Mouse (Mus musculus) kidney, embryonic 15.5 days (tissue): Measurements from ENCODE around the gene Ccdc86. TPM values are rescaled to one million over a fixed set of nuclear protein-coding genes. Genes with fewer than 3 reads are reported as not detected.

Experiments used
- ATAC-seq: fragments of 200-750 bp; cut with Nextera tagmentation; replicated peaks from 2 replicates; pipeline ENCODE4 v1.8.0; 2017; ENCODE audit warnings: moderate TSS enrichment; ENCODE audit not compliant: low FRiP score
- H3K27ac ChIP-seq: fragments of 300-500 bp; sonication (generic); 2 replicates; pipeline ENCODE4 v1.5.1; 2015; ENCODE audit warnings: mild to moderate bottlenecking, inconsistent platforms
- H3K27me3 ChIP-seq: fragments of 300-500 bp; sonication (generic); 2 replicates; pipeline ENCODE4 v1.6.1; 2015; ENCODE audit warnings: inconsistent platforms
- H3K36me3 ChIP-seq: fragments of 300-500 bp; sonication (generic); 2 replicates; pipeline ENCODE4 v1.6.1; 2015; ENCODE audit warnings: inconsistent platforms
- H3K4me1 ChIP-seq: fragments of 300-500 bp; sonication (generic); 2 replicates; pipeline ENCODE4 v1.6.1; 2015; ENCODE audit warnings: inconsistent platforms
- H3K4me2 ChIP-seq: fragments of 300-500 bp; sonication (generic); 2 replicates; pipeline ENCODE4 v1.6.1; 2015; ENCODE audit warnings: moderate library complexity, mild to moderate bottlenecking, inconsistent platforms
- H3K4me3 ChIP-seq: fragments of 300-500 bp; sonication (generic); replicated peaks from 2 replicates; pipeline ENCODE4 v1.5.1; 2015; ENCODE audit warnings: mild to moderate bottlenecking, inconsistent platforms
- H3K9ac ChIP-seq: fragments of 300-500 bp; sonication (generic); 2 replicates; pipeline ENCODE4 v1.6.1; 2015; ENCODE audit warnings: mild to moderate bottlenecking, inconsistent platforms
- H3K9me3 ChIP-seq: fragments of 300-500 bp; sonication (generic); replicated peaks from 2 replicates; pipeline ENCODE4 v1.6.1; 2016; ENCODE audit warnings: inconsistent platforms
- WGBS: fragments of 180-500 bp; shearing (Covaris S2); methylation state at CpG from one replicate; pipeline ENCODE4 v1.1.7; 2015; ENCODE audit warnings: mixed read lengths; 5-methylcytosine and 5-hydroxymethylcytosine counted together
- polyA plus RNA-seq: library from polyadenylated mRNA; unstranded; fragments of >200 nt; fragmentation: Nextera tagmentation; extraction: Ambion mirVana; gene quantifications from 2 replicates; pipeline ENCODE4 v1.2.1, GENCODE M21; 2015

Ccdc86 gene
- polyA plus RNA-seq, 1 experiment from 2014 or later, result 33.4 TPM

DNA sequence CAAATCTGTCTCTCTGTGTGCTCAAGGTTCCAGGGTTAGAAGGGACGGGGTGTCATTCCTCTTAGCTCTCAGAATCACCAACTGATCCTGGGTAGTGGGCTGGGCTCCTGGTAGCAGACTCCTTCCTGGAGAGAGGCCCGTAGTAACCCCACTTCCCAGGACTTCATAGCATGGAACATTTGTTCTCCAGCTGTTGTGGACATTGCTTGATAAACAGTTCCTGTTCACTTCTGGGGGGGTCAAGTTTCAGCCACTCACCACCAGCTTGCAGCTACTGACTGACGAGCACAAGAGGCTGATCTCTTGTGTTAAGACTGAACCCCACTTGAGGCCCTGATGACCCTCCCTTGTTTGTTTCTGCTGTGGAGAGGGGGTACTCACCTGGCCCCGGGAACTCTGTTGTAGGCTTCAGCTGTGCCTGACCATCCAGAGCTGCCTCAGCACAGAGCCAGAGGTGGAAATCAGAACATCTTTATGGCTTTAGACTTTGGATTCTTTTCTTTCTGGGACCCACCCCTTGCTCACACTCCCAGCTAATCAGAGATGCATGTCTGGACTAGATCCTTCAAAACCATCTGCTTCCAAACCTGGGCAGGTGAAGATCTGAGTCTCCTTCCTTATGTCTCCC, 25.3 kb upstream of the Ccdc86 start, which contains the start of gene Ms4a10:
Gene Ms4a10 (minus strand): TSS at position 433 of the 628 bp plus-strand sequence.
- Histone ChIP-seq H3K27me3 (no peaks in the 10 kb centered on the region), H3K4me1 (peaks cover 21% of the 10 kb centered on the region), H3K36me3 (no peaks in the 10 kb centered on the region), H3K9ac (no peak within 1 kb of the TSS), H3K4me2 (no peak within 1 kb of the TSS), H3K9me3 (no peaks in the 10 kb centered on the region), H3K27ac (peak within 1 kb of the TSS; percentile 60; the same call in 1 of the 2 replicates), H3K4me3 (no peak within 1 kb of the TSS)
- ATAC-seq, result no peak; the same call in 1 of the 2 replicates
- WGBS, result 24% methylated on average over 4 of the region's 4 CpGs

DNA sequence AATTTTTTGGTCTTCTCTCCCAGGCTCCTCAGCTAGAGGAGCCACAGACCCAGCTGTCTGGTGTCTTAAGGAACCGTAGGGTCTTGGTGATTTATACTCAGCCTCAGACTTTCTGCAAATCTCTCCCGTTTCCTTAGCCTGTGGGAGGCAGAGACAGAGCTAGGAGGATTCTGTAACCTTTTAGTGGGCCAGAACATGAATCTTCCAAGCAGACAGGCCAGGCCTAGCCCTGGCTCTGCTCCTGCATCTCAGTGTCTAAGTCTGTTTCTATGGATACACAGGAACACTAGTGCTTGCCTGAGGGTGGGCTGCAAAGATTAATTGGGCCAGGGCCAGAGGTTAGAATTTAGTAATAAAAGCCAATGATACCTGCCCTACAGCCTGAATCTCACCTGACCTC, 24.1 kb upstream of the Ccdc86 start:
- H3K4me1 ChIP-seq, result peaks cover 16% of the 10 kb centered on the region
- H3K27me3 ChIP-seq, result no peaks in the 10 kb centered on the region
- peak; percentile 86 for ATAC-seq
- no peak overlapping the region for H3K4me2 ChIP-seq
- no peaks in the 10 kb centered on the region for H3K36me3 ChIP-seq
- 15% methylated on average over 2 of the region's 2 CpGs for WGBS
- H3K9ac ChIP-seq, result no peak overlapping the region
- H3K9me3 ChIP-seq, result no peaks in the 10 kb centered on the region
- H3K4me3 ChIP-seq, result no peak overlapping the region
- H3K27ac ChIP-seq, result 0 out of 2 replicates have a peak overlapping the region, but pooled peaks have one; percentile 60

DNA sequence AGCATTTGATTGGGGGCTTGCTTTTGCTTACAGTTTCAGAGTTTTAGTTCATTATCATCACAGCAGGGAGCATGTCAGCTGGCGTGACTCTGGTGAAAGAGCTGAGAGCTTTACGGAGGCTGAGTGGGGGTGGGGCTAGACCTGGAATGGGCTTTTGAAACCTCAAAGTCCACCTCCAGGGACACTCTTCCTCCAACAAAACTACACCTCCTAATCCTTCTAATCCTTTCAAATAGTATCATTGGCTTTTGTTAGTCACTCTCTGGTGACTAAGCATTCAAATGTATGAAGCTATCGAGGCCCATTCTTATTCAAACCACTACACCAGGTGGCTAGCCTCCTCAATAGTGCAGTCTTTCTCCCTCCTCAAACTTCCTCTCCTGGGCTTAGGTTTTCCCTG, 23.6 kb upstream of the Ccdc86 start:
- ATAC-seq, result no peak
- H3K27ac ChIP-seq, result no peak overlapping the region

DNA sequence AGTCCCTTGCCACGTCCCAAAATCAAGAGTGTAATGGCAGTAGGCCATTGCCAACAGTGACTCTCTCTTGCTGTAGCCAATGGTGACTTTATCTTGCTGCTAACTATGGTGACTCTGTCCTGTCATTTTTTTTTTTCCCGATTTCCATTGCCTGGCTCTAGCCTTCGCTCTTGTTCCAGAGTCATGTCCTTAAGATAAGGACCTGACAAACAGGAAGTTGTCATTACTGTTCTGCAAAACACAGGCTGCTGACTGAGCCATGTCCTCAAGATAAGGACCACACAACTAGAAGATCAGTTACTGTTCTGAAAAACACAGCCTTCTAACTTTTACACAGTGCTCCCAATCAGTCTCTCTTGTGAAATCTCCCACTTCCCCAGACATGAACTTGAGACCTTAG, 21.4 kb upstream of the Ccdc86 start:
- no peak for ATAC-seq
- H3K27me3 ChIP-seq, result no peaks in the 10 kb centered on the region
- peaks cover 16% of the 10 kb centered on the region for H3K4me1 ChIP-seq
- no peak overlapping the region for H3K4me2 ChIP-seq
- WGBS, result 79% methylated on average over 3 of the region's 3 CpGs
- no peaks in the 10 kb centered on the region for H3K36me3 ChIP-seq
- no peaks in the 10 kb centered on the region for H3K9me3 ChIP-seq
- H3K27ac ChIP-seq, result no peak overlapping the region
- H3K4me3 ChIP-seq, result no peak overlapping the region
- H3K9ac ChIP-seq, result no peak overlapping the region

More for the DNA sequence above, 23.6 kb upstream of the Ccdc86 start:
- Histone ChIP-seq H3K4me2 (no peak overlapping the region), H3K36me3 (no peaks in the 10 kb centered on the region), H3K27me3 (no peaks in the 10 kb centered on the region), H3K4me1 (peaks cover 16% of the 10 kb centered on the region), H3K4me3 (no peak overlapping the region), H3K9ac (no peak overlapping the region), H3K9me3 (no peaks in the 10 kb centered on the region)
- 77% methylated on average over 3 of the region's 3 CpGs for WGBS

DNA sequence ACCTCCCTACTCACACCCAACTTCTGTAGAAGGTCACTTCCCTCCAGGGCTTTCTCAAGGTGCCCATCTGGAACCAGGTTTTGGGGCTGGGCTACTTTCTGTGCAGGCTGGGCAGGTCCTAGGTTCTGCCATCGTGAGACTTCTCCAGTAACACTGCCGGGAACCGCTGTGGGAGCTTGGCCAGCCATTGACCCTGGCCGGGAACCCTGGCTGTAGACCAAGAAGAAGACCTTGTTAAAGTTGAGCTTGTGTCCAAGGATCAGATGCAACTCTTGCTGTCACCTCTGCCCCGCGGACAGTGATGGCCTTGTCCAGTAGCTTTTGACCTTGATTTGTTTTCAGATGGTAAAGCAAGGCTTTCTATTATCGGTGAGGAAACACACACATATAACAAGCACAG, 19.5 kb upstream of the Ccdc86 start:
- Histone ChIP-seq H3K9ac (no peak overlapping the region), H3K4me2 (no peak overlapping the region), H3K36me3 (no peaks in the 10 kb centered on the region), H3K4me1 (peaks cover 5% of the 10 kb centered on the region), H3K9me3 (no peaks in the 10 kb centered on the region), H3K4me3 (no peak overlapping the region), H3K27me3 (no peaks in the 10 kb centered on the region), H3K27ac (no peak overlapping the region)
- WGBS, result 86% methylated on average over 7 of the region's 7 CpGs
- ATAC-seq, result no peak

DNA sequence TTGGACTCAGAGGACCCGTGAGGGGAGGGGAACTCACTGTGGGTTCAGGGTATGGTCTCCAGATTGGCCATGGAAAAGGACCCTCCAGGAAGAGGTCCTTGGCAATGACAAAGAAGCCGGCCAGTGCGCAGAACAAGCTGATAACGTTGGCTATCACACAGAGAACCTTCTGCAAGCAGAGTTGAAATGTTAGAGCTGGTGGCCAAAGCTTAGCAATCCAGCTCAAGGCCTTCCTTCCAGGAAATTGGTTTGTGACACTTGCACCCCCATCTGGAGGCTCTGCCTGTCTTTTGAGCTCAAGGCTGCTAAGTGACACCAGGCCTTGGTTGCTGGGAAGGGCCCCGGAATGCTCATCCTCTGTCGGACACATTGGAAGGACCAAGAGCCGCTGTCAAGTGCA, 16.7 kb upstream of the Ccdc86 start:
- no peaks in the 10 kb centered on the region for H3K9me3 ChIP-seq
- H3K4me2 ChIP-seq, result no peak overlapping the region
- no peak overlapping the region for H3K9ac ChIP-seq
- peaks cover 3% of the 10 kb centered on the region; the same call in 1 of the 2 replicates for H3K27me3 ChIP-seq
- 86% methylated on average over 7 of the region's 7 CpGs for WGBS
- H3K36me3 ChIP-seq, result no peaks in the 10 kb centered on the region
- no peak for ATAC-seq
- H3K4me3 ChIP-seq, result no peak overlapping the region
- H3K4me1 ChIP-seq, result no peaks in the 10 kb centered on the region
- H3K27ac ChIP-seq, result no peak overlapping the region

DNA sequence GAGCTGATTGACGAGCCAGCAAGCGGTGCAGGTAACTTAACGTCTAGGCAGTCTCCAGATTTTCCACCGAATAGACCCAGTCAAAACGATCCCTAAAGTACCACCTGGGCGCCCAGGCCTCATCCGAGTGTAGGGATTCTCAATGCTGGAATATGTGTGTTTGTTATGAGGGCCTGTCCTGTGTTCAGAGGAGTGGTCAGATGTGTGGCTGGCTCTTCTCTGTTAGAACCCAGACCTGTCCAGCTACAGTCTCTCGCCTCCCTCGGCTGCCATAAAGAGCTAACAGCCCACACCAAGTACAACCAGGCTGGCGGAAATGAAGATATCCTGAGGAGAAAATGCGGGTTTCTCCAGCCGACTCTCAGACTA, 10.9 kb upstream of the Ccdc86 start:
- Histone ChIP-seq H3K4me3 (no peak overlapping the region), H3K27me3 (peaks cover 18% of the 10 kb centered on the region; the same call in 1 of the 2 replicates), H3K9ac (no peak overlapping the region), H3K9me3 (no peaks in the 10 kb centered on the region), H3K4me2 (no peak overlapping the region), H3K4me1 (no peaks in the 10 kb centered on the region), H3K36me3 (no peaks in the 10 kb centered on the region), H3K27ac (no peak overlapping the region)
- no peak for ATAC-seq
- WGBS, result 49% methylated on average over 12 of the region's 12 CpGs

DNA sequence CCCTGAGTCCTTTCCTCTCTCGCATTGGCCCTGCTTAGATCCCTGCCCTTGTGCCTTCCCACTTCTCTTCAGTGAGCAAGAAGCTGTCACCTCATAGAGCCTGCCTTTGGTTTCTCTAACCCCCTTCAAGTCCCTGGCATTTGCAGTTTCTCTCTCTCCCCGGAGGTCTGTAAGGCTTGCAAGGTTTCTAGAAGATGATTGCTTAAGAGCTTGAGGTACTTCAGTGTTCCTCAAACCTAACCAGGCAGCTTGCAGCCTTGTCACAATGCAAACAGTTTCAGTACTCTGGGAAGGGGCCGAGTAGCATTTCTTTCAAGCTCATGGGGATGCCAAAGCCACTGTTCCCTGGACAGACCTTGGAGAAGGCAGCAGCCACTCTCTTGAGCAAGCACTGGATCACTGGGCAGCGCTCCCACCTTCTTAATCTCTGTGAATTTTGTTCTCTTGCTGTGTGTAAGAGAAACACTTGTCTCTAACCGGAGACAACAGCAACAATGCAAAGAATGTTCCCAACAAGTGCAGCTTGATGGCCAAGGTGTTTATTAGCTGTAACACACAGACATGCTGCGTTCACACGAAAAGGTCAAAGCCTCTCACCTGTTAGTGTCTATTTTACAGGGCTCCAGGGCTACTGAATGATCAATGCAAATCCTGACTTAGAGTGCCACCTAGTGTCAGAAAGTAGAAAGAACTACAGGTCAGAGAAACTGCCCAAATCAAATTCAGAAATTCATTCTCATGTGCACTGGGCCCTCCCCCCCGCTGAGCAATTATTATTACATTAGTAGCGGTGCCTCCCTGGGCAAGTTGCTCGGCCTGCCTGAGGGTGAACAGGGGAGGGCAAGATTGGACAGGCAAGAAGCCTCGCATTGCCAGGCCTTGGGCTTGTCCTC, 10.3 kb upstream of the Ccdc86 start:
- H3K4me1 ChIP-seq, result no peaks in the 10 kb centered on the region
- no peak overlapping the region for H3K4me3 ChIP-seq
- no peak overlapping the region for H3K9ac ChIP-seq
- no peak overlapping the region for H3K27ac ChIP-seq
- peaks cover 18% of the 10 kb centered on the region; the same call in 1 of the 2 replicates for H3K27me3 ChIP-seq
- no peak overlapping the region for H3K4me2 ChIP-seq
- 32% methylated on average over 11 of the region's 11 CpGs for WGBS
- H3K9me3 ChIP-seq, result no peaks in the 10 kb centered on the region
- no peaks in the 10 kb centered on the region for H3K36me3 ChIP-seq
- peak; percentile 69 for ATAC-seq

DNA sequence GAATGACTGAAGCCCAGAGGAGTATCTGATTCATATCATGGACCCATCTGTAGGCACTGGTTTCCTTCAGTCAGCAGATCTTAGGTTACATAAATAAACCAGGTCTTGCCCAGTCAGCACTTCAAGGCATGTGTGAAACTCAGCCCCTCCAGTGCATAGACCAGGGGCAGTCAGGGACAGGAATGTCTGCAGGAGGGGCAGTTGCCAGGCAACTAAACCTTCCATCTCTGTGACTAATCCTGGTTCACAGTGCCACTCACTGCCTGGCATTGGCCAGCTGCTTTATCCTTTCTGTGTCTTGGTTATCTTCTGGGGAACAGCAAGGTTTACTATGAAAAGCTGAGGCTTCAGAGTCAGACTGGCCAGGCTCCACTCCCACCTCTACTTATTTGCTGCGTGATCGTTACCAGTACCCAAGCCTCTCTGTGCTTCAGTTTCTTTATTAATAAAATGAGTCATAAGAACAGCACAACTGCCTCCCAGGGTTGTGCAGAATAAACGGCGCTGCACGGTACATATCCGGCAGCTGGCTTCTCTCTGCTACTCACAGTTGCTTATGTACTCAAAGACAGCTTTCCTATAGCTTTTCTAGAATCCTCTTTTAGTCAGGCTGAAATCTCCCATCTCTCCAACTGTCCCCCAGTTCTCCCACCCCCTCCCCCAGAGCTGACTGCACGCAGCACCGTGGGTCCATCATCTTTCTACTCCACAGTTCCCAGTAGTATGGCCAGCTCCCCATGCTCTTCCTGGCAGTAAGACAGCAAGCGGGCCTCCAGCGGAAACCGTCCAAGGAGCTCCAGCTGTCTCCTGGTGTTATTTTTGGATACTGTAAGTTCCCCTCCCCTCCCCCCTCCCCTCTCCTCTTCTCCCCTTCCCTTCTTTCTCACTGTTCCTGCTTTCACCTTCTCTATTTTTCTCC, 3.2 kb upstream of the Ccdc86 start:
- WGBS, result 53% methylated on average over 11 of the region's 11 CpGs
- Histone ChIP-seq H3K4me2 (0 out of 2 replicates have a peak overlapping the region, but pooled peaks have one; percentile 20), H3K4me3 (no peak overlapping the region), H3K36me3 (no peaks in the 10 kb centered on the region), H3K9ac (no peak overlapping the region), H3K4me1 (peaks cover 27% of the 10 kb centered on the region), H3K27ac (peak overlapping the region; percentile 84), H3K27me3 (no peaks in the 10 kb centered on the region; the same call in 1 of the 2 replicates), H3K9me3 (no peaks in the 10 kb centered on the region)
- peak; percentile 44 for ATAC-seq

DNA sequence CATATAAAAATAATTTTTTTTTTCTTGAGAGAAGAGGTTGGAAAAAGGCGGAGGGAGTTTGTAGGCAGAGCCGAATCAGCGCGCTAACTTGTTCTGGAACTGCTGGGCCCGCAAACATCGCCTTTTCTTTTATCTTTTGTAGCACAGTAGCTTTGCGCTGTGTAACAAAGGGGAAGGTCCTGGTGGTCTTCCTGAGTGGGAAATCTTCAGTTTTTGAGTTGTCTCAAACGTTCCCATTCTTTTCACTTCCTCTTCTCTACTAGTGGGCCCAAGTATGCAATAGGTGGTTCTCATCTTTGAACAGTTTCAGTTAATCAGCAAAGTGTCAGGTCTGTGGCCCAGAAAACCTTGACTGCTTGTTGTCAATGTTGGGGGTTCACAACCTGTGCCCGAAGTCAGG, 492 bp upstream of the Ccdc86 start:
- Histone ChIP-seq H3K9me3 (no peaks in the 10 kb centered on the region), H3K27me3 (no peaks in the 10 kb centered on the region), H3K27ac (peak overlapping the region; percentile 58), H3K4me1 (peaks cover 37% of the 10 kb centered on the region), H3K9ac (peak overlapping the region; percentile 30; the same call in 1 of the 2 replicates), H3K36me3 (peaks cover 10% of the 10 kb centered on the region), H3K4me2 (peak overlapping the region; percentile 99), H3K4me3 (peak overlapping the region; percentile 85)
- no peak for ATAC-seq
- 34% methylated on average over 9 of the region's 9 CpGs for WGBS

DNA sequence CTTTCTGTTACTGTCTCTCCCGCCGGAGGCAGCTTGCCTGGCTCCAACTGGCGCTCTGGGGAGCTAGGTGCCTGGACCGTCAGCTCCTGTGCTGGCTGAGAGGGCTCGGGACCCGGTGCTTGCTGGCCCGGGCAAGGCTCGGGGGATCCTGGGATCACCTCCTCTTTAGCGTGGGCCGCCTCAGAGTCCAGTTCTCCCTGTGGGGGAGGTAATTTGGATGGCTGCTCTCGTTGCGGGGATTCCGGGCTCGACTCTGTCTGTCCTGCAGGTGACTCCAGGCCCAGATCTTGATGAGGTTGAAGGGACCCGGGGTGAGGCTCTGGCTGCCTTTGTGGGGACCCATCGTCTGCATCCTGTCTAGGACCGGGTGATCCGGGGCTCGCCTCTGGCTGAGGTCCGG, 650 bp downstream of the Ccdc86 start:
- no peaks in the 10 kb centered on the region for H3K9me3 ChIP-seq
- no peaks in the 10 kb centered on the region for H3K27me3 ChIP-seq
- 0 out of 2 replicates have a peak, but pooled peaks have one; percentile 0 for ATAC-seq
- 0% methylated on average over 20 of the region's 20 CpGs for WGBS
- peak overlapping the region; percentile 87 for H3K9ac ChIP-seq
- H3K4me3 ChIP-seq, result peak overlapping the region; percentile 85
- peaks cover 37% of the 10 kb centered on the region for H3K4me1 ChIP-seq
- no peak overlapping the region for H3K27ac ChIP-seq
- peak overlapping the region; percentile 99 for H3K4me2 ChIP-seq
- H3K36me3 ChIP-seq, result peaks cover 22% of the 10 kb centered on the region
